Mouse (Mus musculus) MEL (cell line): ENCODE data around the gene Spp2.

Experiments
- CTCF ChIP-seq, 3 experiments: IDR thresholded peaks in 2 of 3; conservative IDR thresholded peaks in 1 of 3; 2 replicates each; pipeline ENCODE4 v1.5.1; 2011 to 2012; ENCODE audit warnings: low read length in 3 of 3, low read depth in 2 of 3, mild to moderate bottlenecking in 2 of 3, improper control_type of control experiment in 1 of 3, inconsistent platforms in 1 of 3, mixed read lengths in 1 of 3, moderate library complexity in 1 of 3; ENCODE audit not compliant: control insufficient read depth in 1 of 3, insufficient read depth in 1 of 3, poor library complexity in 1 of 3, severe bottlenecking in 1 of 3
- HCFC1 ChIP-seq: IDR thresholded peaks from 2 replicates; pipeline ENCODE4 v1.6.1; 2012; ENCODE audit warnings: low read depth, mild to moderate bottlenecking, inconsistent platforms, low read length, improper control_type of control experiment, moderate library complexity
- MAZ ChIP-seq: IDR thresholded peaks from 2 replicates; pipeline ENCODE4 v1.6.1; 2012; ENCODE audit warnings: low read depth, mild to moderate bottlenecking, inconsistent platforms, low read length, improper control_type of control experiment
- TBP ChIP-seq: IDR thresholded peaks from 2 replicates; pipeline ENCODE4 v1.8.0; 2011; ENCODE audit warnings: low read depth, low read length, improper control_type of control experiment
- TCF12 ChIP-seq: IDR thresholded peaks from 2 replicates; pipeline ENCODE4 v1.6.1; 2014; ENCODE audit warnings: low read depth, mild to moderate bottlenecking, inconsistent platforms, low read length, improper control_type of control experiment, moderate library complexity
- USF1 ChIP-seq: IDR thresholded peaks from 2 replicates; pipeline ENCODE4 v1.6.1; 2014; ENCODE audit warnings: low read depth, mild to moderate bottlenecking, inconsistent platforms, low read length, improper control_type of control experiment, moderate library complexity
- ZC3H11A ChIP-seq: IDR thresholded peaks from 2 replicates; pipeline ENCODE4 v1.6.1; 2012; ENCODE audit warnings: low read depth, mild to moderate bottlenecking, inconsistent platforms, low read length, improper control_type of control experiment

- no peak for TF ChIP-seq TCF12
- TF ChIP-seq USF1: no peak
- TF ChIP-seq MAZ: no peak
- TF ChIP-seq CTCF (IDR thresholded peaks at IDR 0.05 in 2 of 3, conservative IDR thresholded peaks at IDR 0.05 in 1 of 3; ENCODE audit: control insufficient read depth in 1 of 3, insufficient read depth in 1 of 3, low read depth in 2 of 3, low read length in 3 of 3, poor library complexity in 1 of 3, severe bottlenecking in 1 of 3): no peak
- no peak for TF ChIP-seq ZC3H11A
- TF ChIP-seq TBP: no peak
- no peak for TF ChIP-seq HCFC1
Measured at GRCm38 (mm10) chr1:88406078-88406806, 519 bp upstream of the Spp2 start.
